Mouse (Mus musculus): ENCODE data around the gene Tnfrsf26. TPM values are rescaled to one million over a fixed set of nuclear protein-coding genes. Genes with fewer than 3 reads are reported as not detected.

Tnfrsf26 gene
- polyA plus RNA-seq, 1 experiment from 2014 or later, result 0.35 TPM

DNA sequence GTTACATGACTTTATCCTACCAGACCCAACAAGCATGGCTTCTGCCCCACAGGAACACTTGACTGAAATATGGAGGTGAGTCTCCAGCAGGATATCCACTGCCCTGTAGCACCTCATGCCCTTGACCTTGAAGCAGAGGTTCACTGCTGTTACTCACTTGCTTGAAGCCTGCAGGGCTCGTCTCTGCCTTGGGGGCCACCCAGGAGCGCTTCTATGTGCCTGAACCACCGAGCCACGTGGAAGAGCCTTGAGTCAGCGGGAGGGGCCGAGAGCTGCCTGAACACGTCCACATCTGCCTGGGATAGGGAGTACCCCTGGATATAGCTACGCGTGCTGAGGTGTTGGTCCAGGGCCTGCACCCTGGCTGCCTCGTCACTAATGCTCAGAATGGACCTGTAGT is 36.3 kb downstream of the Tnfrsf26 start:
- no peak overlapping the region for H3K9ac ChIP-seq
- H3K4me3 ChIP-seq, result no peak overlapping the region
- H3K36me3 ChIP-seq, result peaks cover 55% of the 10 kb centered on the region
- H3K27me3 ChIP-seq, result no peaks in the 10 kb centered on the region
- 89% methylated on average over 10 of the region's 10 CpGs for WGBS
- H3K27ac ChIP-seq, result no peak overlapping the region
- no peak overlapping the region for H3K4me2 ChIP-seq (replicated peaks)
- ATAC-seq (ENCODE audit: low FRiP score), result no peak
- no peaks in the 10 kb centered on the region for H3K9me3 ChIP-seq (replicated peaks)
- H3K4me1 ChIP-seq, result no peaks in the 10 kb centered on the region

GRCm38 (mm10) chr7:143588006-143588405 is 40.5 kb downstream of the Tnfrsf26 start:
- Histone ChIP-seq H3K9me3 (replicated peaks) (no peaks in the 10 kb centered on the region), H3K27me3 (no peaks in the 10 kb centered on the region), H3K27ac (no peak overlapping the region), H3K4me1 (no peaks in the 10 kb centered on the region), H3K4me3 (no peak overlapping the region), H3K36me3 (peaks cover 89% of the 10 kb centered on the region), H3K9ac (no peak overlapping the region), H3K4me2 (replicated peaks) (no peak overlapping the region)
- WGBS, result 90% methylated on average over 4 of the region's 4 CpGs
- ATAC-seq (ENCODE audit: low FRiP score), result no peak

- Histone ChIP-seq H3K4me1 (no peaks in the 10 kb centered on the region), H3K9me3 (replicated peaks) (no peaks in the 10 kb centered on the region), H3K9ac (no peak overlapping the region), H3K36me3 (peaks cover 89% of the 10 kb centered on the region), H3K4me3 (no peak overlapping the region), H3K27me3 (no peaks in the 10 kb centered on the region), H3K27ac (no peak overlapping the region), H3K4me2 (replicated peaks) (no peak overlapping the region)
- 90% methylated on average over 5 of the region's 5 CpGs for WGBS
- ATAC-seq (ENCODE audit: low FRiP score), result no peak
Observed at GRCm38 (mm10) chr7:143587586-143587985, 40.9 kb downstream of the Tnfrsf26 start.

- no peak for ATAC-seq (ENCODE audit: low FRiP score)
- no peak overlapping the region for H3K4me3 ChIP-seq
- H3K4me1 ChIP-seq, result no peaks in the 10 kb centered on the region
- H3K27me3 ChIP-seq, result no peaks in the 10 kb centered on the region
- peaks cover 88% of the 10 kb centered on the region for H3K36me3 ChIP-seq
- H3K9ac ChIP-seq, result no peak overlapping the region
- H3K9me3 ChIP-seq (replicated peaks), result no peaks in the 10 kb centered on the region
- WGBS, result 37% methylated on average over 3 of the region's 3 CpGs
- H3K4me2 ChIP-seq (replicated peaks), result no peak overlapping the region
- H3K27ac ChIP-seq, result no peak overlapping the region
Observed at GRCm38 (mm10) chr7:143583956-143584355, 44.6 kb downstream of the Tnfrsf26 start.

DNA sequence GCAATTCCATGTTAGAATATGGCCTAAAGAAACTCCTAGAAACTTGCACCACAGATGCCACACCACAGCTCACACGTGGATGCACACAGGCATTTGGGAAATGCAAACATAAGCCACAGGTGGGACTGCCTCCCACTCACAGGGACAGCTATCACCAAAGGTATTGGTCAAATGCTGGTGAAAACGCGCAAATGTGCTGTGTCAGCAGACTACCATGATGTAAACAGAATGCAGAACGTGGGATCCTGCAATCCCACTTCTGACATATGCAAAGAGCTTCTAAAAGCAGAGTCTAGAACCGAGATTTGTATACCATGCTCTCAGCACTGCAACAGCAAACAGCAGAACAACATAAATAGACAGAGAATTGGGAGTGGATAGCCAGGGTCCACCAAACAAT is 45.5 kb downstream of the Tnfrsf26 start:
- H3K27ac ChIP-seq, result no peak overlapping the region
- H3K4me2 ChIP-seq (replicated peaks), result no peak overlapping the region
- no peaks in the 10 kb centered on the region for H3K9me3 ChIP-seq (replicated peaks)
- no peaks in the 10 kb centered on the region for H3K27me3 ChIP-seq
- 92% methylated on average over 5 of the region's 5 CpGs for WGBS
- H3K9ac ChIP-seq, result no peak overlapping the region
- H3K4me3 ChIP-seq, result no peak overlapping the region
- H3K36me3 ChIP-seq, result peaks cover 88% of the 10 kb centered on the region
- no peak for ATAC-seq (ENCODE audit: low FRiP score)
- H3K4me1 ChIP-seq, result no peaks in the 10 kb centered on the region

DNA sequence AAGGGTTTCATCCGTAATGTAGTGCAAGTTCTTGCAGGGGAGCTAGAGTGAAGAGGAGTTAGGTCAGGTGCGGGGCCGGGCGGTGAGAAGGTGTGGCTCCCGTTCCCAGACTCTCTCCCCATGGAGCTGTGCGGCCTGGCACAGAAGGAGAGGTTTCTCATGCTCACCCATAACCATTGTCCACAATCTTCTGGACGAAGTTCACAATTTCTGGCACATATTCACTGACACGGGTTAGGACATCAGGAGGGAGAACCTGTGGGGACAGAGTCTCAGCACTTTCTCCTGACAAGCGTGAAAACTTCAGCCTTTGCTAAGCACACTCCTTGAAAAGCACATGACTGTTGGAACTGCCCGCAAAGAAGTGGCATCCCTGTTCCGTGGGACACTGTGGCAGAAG is 52.8 kb downstream of the Tnfrsf26 start:
- Histone ChIP-seq H3K4me3 (no peak overlapping the region), H3K4me2 (replicated peaks) (no peak overlapping the region)

GRCm38 (mm10) chr7:143565648-143566039 is 62.9 kb downstream of the Tnfrsf26 start:
- H3K36me3 ChIP-seq, result peaks cover 98% of the 10 kb centered on the region
- H3K4me1 ChIP-seq, result no peaks in the 10 kb centered on the region
- ATAC-seq (ENCODE audit: low FRiP score), result no peak
- H3K9ac ChIP-seq, result no peak overlapping the region
- H3K27ac ChIP-seq, result no peak overlapping the region
- no peaks in the 10 kb centered on the region for H3K9me3 ChIP-seq (replicated peaks)
- H3K4me3 ChIP-seq, result no peak overlapping the region
- 89% methylated on average over 3 of the region's 3 CpGs for WGBS
- no peaks in the 10 kb centered on the region for H3K27me3 ChIP-seq
- H3K4me2 ChIP-seq (replicated peaks), result no peak overlapping the region

More for the DNA sequence above, 52.8 kb downstream of the Tnfrsf26 start:
- no peak for ATAC-seq (ENCODE audit: low FRiP score)
- Histone ChIP-seq H3K9me3 (replicated peaks) (no peaks in the 10 kb centered on the region), H3K9ac (no peak overlapping the region), H3K27me3 (no peaks in the 10 kb centered on the region), H3K36me3 (peaks cover 93% of the 10 kb centered on the region), H3K27ac (no peak overlapping the region), H3K4me1 (no peaks in the 10 kb centered on the region)
- 97% methylated on average over 11 of the region's 11 CpGs for WGBS

DNA sequence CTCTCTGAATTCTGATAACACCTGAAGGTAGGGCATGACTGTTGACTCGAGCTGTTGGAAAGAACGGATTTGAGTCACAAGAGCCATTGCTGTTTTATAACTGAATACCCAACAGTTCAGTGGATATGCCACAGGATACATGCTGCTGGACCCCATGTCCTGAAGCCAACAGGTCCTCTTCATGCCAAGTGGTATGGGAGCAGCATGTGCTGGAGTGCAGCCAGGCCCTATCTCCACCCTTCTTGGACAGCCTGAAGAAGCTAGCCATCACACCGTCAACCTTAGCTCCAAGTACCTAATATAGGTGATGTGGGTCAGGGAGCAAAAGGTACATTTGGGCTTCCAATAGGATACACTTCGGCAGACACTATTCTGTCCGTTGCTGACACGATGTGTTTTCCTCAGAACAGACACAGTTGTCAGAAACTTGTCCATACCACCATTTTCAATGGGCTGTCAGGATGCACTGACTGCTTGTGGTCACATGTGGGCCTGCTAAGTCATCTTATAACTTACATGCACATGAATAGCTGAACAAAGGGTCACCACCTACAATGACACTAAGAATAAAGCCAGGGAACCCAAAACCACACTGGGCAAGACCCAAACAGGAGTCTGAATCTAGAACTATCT is 63.4 kb downstream of the Tnfrsf26 start:
- no peaks in the 10 kb centered on the region for H3K27me3 ChIP-seq
- no peaks in the 10 kb centered on the region for H3K9me3 ChIP-seq (replicated peaks)
- H3K36me3 ChIP-seq, result peaks cover 98% of the 10 kb centered on the region
- H3K4me2 ChIP-seq (replicated peaks), result no peak overlapping the region
- WGBS, result 94% methylated on average over 6 of the region's 6 CpGs
- H3K27ac ChIP-seq, result no peak overlapping the region
- H3K4me3 ChIP-seq, result no peak overlapping the region
- ATAC-seq (ENCODE audit: low FRiP score), result no peak
- no peak overlapping the region for H3K9ac ChIP-seq
- no peaks in the 10 kb centered on the region for H3K4me1 ChIP-seq

DNA sequence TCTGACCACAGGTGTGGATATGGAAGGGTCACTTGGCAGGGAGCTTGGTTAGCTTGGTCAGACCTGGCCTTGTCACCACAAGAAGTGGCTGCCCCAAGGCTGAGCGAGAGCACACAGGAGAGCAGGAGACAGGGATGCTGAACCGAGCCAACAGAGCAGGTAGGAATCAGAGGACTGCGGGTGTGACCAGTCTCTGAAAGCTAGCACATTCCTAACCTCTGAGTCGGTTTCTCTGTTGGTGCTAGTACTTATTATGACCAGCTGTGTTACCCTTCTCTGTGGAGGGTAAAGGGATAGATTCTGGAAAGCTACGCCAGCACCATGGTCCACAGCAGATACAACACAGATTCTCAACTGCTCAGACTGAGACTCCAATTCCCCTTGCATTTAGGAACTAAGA is 64.7 kb downstream of the Tnfrsf26 start:
- WGBS, result 89% methylated on average over 5 of the region's 5 CpGs

More for the DNA sequence above, 64.7 kb downstream of the Tnfrsf26 start:
- no peak overlapping the region for H3K9ac ChIP-seq
- no peak overlapping the region for H3K4me3 ChIP-seq
- H3K27ac ChIP-seq, result no peak overlapping the region
- no peaks in the 10 kb centered on the region for H3K27me3 ChIP-seq
- H3K4me1 ChIP-seq, result no peaks in the 10 kb centered on the region
- H3K9me3 ChIP-seq (replicated peaks), result no peaks in the 10 kb centered on the region
- H3K4me2 ChIP-seq (replicated peaks), result no peak overlapping the region
- ATAC-seq (ENCODE audit: low FRiP score), result no peak
- H3K36me3 ChIP-seq, result peaks cover 97% of the 10 kb centered on the region

Small RNA genes lying within 50 kb of the gene (microRNA-seq; reads per million reads assigned to microRNA genes)
- gene Mir7064, result 1.9 reads per million

Other genes with a start within 250 kb of the Tnfrsf26 start
- gene Cdkn1c, start 167.7 kb downstream of the Tnfrsf26 start, polyA plus RNA-seq (2016; fragmentation: Nextera tagmentation; extraction: Ambion mirVana), result 1,001 and 1,276 TPM in 2 replicates
- gene Slc22a18, start 155.0 kb downstream of the Tnfrsf26 start, polyA plus RNA-seq (2016; fragmentation: Nextera tagmentation; extraction: Ambion mirVana), result 0.63 and 0.72 TPM in 2 replicates
- 3.3 TPM in 2 replicates for gene Phlda2, start 125.6 kb downstream of the Tnfrsf26 start, polyA plus RNA-seq (2016; fragmentation: Nextera tagmentation; extraction: Ambion mirVana)
- gene Nap1l4, start 79.6 kb downstream of the Tnfrsf26 start, polyA plus RNA-seq (2016; fragmentation: Nextera tagmentation; extraction: Ambion mirVana), result 321 and 332 TPM in 2 replicates
- 57.1 and 61.6 TPM in 2 replicates for gene Cars, start 28.6 kb downstream of the Tnfrsf26 start, polyA plus RNA-seq (2016; fragmentation: Nextera tagmentation; extraction: Ambion mirVana)
- gene Tnfrsf22, start 20.9 kb upstream of the Tnfrsf26 start, polyA plus RNA-seq (2016; fragmentation: Nextera tagmentation; extraction: Ambion mirVana), result 8.3 and 8.8 TPM in 2 replicates
- 0.63 and 0.80 TPM in 2 replicates for gene Tnfrsf23, start 57.1 kb upstream of the Tnfrsf26 start, polyA plus RNA-seq (2016; fragmentation: Nextera tagmentation; extraction: Ambion mirVana)
- gene Osbpl5, start 128.3 kb upstream of the Tnfrsf26 start, polyA plus RNA-seq (2016; fragmentation: Nextera tagmentation; extraction: Ambion mirVana), result 30.7 and 32.1 TPM in 2 replicates
- gene Mrgprg, start 138.3 kb upstream of the Tnfrsf26 start, polyA plus RNA-seq (2016; fragmentation: Nextera tagmentation; extraction: Ambion mirVana), result not detected in 2 replicates
- 3.0 and 4.2 TPM in 2 replicates for gene Mrgpre, start 155.8 kb upstream of the Tnfrsf26 start, polyA plus RNA-seq (2016; fragmentation: Nextera tagmentation; extraction: Ambion mirVana)
- 9.0 and 9.1 TPM in 2 replicates for gene Nadsyn1, start 194.1 kb upstream of the Tnfrsf26 start, polyA plus RNA-seq (2016; fragmentation: Nextera tagmentation; extraction: Ambion mirVana)
- 64.3 and 64.4 TPM in 2 replicates for gene Dhcr7, start 194.4 kb upstream of the Tnfrsf26 start, polyA plus RNA-seq (2016; fragmentation: Nextera tagmentation; extraction: Ambion mirVana)
- not detected in 2 replicates for gene Gm498, start 238.1 kb upstream of the Tnfrsf26 start, polyA plus RNA-seq (2016; fragmentation: Nextera tagmentation; extraction: Ambion mirVana)